Mouse (Mus musculus) brain, embryonic 14.5 days (tissue): Measurements from ENCODE around the gene Ndufs5. TPM values are rescaled to one million over a fixed set of nuclear protein-coding genes. Genes with fewer than 3 reads are reported as not detected.

Experiments
- DNase-seq: peaks from one replicate; pipeline ENCODE4 v3.0.0-alpha.2; 2011; ENCODE audit warnings: low read depth
- CTCF ChIP-seq: fragments of 200-500 bp; IDR thresholded peaks from 2 replicates; pipeline ENCODE4 v1.5.1; 2012; ENCODE audit warnings: inconsistent platforms, mild to moderate bottlenecking, moderate library complexity, borderline replicate concordance; ENCODE audit not compliant: insufficient read depth, insufficient read length; ENCODE audit errors: extremely low read depth
- POLR2A ChIP-seq: fragments of 200-500 bp; IDR thresholded peaks from 2 replicates; pipeline ENCODE4 v1.6.1; 2012; ENCODE audit warnings: mild to moderate bottlenecking, inconsistent platforms, borderline replicate concordance; ENCODE audit not compliant: poor library complexity, insufficient read depth, insufficient read length, severe bottlenecking; ENCODE audit errors: extremely low read depth
- polyA plus RNA-seq: library from polyadenylated mRNA; depleted of rRNA; stranded (reverse); fragments of >200 nt; gene quantifications from 2 replicates; pipeline ENCODE4 v1.2.3, GENCODE M21; 2012

Gene Ndufs5
- polyA plus RNA-seq, 1 experiment = 240 TPM

DNA sequence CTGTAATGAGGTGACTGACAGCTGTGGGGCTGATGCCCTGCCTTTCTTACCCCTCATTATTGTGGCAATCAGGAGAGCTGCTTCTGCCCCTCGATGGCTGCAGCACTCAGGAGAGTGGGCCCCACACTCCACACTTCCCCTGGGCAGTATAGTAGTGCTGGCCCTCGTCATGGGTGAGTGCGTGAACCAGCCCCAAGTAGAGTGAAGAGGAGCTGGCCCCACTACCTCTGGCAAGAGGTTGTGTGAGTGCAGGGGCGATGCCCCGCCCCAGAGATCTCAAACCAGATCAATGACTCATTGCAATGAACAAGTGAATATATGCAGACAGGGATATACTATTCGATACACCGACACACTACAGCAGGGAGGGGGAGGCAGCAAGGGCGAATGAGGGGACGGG lies 15.5 kb upstream of the Ndufs5 start:
- DNase-seq = no peak
- TF ChIP-seq POLR2A (no peak), CTCF (no peak)

DNA sequence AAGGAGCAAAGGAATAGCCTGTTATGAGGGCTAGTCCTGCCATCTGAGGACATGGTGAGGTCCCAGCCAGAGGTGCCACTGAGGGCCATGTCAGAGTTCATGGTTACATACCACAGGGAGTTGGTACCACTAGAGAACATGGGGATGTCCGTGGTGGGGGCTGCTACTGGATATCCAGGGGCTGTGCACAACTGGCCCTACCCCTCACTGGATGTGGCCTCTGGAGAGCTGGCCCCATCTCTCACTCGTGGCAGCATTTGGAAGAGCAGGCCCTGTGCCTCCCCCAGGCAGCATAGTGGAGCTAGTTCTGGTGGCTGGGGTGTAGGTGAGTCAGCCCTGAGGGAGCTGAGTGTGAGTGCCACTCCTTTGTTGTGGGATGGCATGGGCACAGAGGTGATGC lies 14.9 kb upstream of the Ndufs5 start:
- no peak for DNase-seq

DNA sequence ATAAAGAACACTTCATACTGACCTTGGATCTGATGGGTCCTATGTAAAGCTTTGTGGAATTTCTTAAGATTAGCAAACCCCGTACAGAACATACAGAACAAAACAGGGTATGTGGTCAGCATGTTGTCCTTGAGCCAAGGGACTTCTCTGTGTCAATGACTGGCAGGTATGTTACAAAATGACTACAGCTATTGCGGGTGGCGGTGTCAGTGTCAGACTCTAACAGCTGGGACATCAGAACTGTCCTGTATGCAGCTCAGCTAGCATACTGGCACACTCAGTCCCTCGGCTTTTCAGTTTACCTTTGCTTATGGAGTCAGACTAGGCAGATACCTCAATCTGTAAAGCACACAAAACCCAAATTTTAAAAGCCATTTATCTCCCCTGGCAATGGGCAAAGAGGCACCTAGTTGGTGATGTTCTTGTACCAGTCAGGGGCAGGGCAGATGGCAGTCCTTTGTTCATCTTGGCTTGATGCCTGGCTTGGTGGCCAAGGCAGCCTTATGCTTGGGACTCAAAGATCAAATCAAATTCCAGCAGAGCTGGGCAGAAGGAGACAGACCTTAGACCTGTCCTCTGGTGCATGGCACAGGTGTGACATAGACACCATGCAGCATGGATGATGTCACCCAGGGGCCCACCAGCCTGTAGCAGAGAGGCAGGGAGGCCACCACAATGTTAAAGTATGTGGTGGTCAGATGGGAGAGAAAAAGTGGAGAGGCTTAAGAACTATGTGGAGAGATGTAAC lies 14.3 kb upstream of the Ndufs5 start:
- DNase-seq = no peak
- TF ChIP-seq CTCF (no peak), POLR2A (no peak)

More for the DNA sequence above, 14.9 kb upstream of the Ndufs5 start:
- TF ChIP-seq CTCF (no peak), POLR2A (no peak)

DNA sequence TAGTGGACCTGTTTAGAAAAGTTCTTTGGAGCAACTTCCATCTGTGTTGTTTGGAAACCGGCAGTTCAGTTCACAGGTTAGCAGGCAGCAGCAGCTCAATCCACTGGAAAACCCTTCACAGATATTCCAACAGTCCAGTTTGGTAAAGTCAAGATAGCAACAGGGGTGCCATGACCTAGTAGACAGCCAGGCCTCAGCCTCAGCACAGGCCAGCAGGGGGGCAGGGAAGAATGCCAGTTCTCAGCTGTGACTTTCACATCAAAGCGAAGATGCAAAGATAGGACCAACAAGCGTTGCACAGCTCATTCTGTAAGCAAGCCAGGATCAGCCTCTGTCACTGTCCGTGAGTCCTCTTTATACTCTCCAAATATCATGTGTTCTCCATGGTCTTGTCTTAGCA lies 3.8 kb upstream of the Ndufs5 start:
- no peak for DNase-seq
- TF ChIP-seq CTCF (no peak), POLR2A (no peak)

DNA sequence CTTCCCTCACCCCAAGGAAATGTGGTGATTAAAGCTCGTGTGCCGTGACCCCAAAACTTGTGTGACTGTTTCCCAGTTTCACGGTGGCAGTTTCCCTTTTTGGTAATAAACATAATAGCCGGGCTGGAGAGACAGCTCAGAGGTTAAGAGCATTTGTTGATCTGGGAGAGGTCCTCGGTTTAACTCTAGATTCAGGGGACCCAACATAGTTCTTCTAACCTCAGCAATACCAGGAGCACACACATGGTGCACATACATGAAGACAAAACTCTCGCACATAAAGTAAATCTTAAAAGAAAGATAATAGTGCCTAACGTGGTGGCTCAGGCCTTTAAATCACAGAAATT lies 405 bp upstream of the Ndufs5 start:
- TF ChIP-seq CTCF = no peak
- no peak for TF ChIP-seq POLR2A
- no peak for DNase-seq

DNA sequence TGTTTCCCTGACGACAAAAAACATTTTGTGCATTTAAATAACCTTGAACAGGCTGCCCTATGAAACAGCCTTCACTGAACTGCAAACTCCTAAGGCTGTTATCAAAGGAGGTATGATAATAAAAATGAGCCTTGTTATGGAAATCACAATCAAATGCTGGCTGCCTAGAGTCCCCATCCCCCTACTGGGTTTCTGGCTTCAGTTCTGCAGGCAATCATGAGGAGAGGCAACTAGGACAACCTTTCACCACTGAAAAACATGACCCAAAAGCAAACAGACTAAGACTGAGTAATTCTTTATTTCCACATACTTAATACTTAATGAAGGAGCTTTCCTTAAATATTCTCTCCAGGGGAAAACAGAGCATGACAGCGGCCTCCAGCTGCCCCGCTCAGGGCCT lies 5.6 kb downstream of the Ndufs5 start:
- TF ChIP-seq POLR2A (no peak), CTCF (no peak)
- DNase-seq = no peak

DNA sequence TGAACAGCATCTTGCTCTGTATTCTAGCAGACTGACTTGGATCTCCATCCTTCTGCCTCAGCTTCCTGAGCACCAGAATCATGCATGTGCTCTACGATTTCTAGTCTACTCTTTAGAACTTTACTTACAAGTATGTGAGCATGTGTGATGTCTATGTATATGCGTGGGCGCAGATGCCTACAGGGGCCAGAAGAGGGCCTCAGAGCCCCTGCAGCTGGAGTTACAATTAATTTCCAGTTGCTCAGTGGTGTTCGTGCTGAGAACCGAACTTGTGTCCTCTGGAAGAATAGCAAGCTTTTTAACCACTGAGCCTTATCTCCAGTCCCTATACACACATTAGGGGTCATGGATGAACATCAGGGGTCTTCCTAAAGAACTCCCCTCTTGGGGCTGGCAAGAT lies 10.7 kb downstream of the Ndufs5 start:
- no peak for DNase-seq

DNA sequence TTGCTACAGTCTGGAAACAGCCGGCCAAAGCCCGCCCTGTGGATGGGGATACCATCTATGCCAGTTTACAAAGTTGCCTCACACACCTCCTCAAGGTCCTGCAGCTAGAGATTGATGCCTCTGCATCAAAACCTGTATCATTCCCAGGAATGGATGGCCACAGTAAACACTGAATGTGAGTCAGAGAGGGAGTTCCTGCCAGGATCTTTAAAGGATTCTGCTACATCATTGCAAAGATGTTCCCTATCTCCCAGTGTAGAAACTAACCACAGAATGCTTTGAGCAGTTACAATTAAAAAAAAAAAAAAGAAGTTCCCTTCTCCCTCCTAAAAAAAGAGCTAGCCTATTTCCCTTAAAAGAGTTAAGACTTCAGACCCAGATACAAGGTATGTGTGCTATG lies 12.7 kb downstream of the Ndufs5 start:
- DNase-seq = no peak
- TF ChIP-seq POLR2A (no peak), CTCF (no peak)

More for the DNA sequence above, 10.7 kb downstream of the Ndufs5 start:
- TF ChIP-seq POLR2A (no peak), CTCF (no peak)

DNA sequence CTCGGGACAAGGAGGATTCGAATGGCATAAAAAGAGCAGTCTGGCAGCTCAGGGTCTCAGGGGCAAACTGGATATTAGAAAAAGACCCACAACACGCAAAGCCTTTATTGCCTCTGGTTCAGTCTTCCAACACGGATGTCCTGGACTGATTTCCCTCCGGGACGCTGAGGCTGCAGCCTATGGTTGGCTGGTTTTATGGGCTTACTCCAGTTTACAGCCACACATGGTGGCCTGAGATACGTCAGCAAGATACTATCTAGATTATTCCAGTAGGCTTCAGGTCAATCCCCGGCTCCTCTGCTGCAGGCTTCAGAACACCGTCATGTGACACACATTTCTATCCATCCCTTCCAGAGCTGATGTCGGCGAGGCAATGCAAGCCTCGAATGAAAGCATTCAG lies 24.6 kb downstream of the Ndufs5 start:
- DNase-seq = no peak
- no peak for TF ChIP-seq CTCF

DNA sequence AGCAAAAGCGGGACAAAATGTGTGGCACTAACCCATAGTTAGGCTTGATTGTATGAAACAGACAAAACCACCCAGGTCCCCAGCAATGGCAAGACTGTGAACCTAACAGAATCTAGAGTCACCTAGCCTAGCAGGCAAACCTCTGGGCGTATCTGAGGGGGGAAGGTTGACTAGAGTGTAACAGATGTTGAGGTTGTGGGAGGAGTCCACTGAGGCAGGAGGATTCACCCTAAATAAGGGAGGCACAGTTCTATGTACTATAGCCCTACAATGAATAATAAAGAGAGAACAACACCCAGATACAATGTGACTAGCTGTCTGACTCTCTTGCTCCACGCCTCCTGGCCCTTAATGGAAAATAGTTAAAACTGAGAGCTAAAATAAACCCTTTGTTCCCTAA lies 25.9 kb downstream of the Ndufs5 start:
- TF ChIP-seq CTCF (no peak), POLR2A (no peak)
- no peak for DNase-seq

DNA sequence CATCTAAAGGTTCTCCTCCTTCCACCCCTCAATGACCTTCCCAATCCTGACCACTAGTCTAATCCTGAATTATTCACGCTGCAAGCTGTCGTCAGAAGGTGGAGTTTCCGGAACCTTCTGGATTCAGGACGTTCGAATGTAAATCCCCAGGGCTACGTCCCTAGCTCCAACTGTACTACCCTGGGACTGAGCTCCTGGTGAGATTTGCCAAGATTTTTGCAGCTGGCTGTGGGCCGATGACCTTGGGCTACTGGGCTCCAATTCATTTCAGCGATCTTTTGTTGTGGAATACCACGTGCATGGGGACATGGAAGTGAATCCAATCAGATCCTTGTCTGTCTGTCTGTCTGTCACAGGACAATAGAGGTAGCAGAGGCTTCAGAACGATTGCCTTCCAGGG lies 27.7 kb downstream of the Ndufs5 start:
- DNase-seq = no peak
- TF ChIP-seq POLR2A = no peak
- no peak for TF ChIP-seq CTCF

DNA sequence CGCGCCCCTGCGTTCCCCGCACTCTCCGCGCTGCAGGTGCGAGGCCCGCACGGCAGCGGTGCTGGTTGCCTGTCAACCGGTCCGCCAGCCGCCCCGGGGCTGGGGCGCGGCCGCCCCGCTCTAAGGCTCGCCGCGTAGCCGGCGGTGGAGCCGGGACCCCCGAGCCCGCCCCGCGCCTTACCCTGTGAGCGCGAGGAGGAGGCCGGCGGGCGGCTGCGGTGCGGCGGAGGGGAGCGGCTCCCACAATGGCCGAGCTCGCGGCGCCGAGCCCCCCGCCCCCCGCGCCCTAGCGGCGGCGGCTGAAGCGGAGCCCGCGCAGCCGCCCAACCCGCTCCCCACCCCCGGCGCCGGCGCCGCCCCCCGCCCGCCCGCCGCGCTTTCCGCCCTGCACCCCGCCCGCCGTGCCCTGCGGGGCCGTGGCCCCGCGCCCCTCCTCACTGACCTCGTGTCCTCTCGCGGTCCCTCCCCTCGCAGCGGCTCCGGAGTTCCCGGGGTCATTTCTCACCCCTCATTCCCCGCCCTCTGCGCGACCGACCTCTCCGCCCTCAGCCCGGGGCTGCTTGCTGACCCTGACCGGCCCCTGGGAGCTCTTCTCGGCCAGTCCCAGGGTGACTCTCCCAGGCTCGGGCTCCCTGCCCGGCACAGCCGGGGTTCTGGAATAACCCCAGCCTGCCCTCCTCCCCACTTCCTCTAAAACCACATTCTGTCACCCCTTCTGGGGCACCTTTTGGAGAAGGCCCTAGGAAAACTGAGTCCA lies 30.8 kb downstream of the Ndufs5 start:
- DNase-seq = peak; percentile 59
- peak; percentile 70 for TF ChIP-seq POLR2A
- TF ChIP-seq CTCF = no peak

DNA sequence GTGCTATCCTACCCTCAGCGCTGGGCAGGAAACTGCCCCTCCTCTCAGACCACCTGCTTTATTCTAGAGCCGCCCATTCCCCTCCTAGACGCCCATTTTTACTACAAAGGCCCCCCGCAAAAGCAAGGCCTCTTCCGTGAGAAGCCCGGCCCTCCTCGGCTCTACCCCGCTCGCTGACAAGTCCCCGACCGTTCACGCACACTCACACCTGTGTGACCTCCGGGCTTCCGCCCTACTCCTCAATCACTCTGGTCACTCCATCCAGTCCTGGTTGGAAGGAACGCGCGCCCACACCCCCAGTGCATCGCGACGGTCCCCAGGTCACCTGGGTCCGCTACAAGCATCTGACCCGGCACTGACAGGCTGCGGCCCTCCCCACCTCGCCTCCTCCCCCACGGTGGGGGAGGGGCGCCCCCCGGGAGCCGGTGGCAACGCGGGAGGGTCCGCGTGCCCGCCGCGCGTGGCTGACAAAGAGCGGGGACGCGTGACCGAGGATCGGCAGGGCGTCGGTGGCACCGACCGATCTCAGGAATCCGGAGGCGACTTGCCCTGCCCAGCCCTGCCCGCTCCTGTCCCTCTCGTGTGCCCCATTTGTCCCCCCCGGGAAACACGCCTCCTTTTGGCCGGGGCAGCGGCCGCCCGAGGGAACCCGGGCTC lies 31.5 kb downstream of the Ndufs5 start:
- TF ChIP-seq CTCF (no peak), POLR2A (0 out of 2 replicates have a peak, but pooled peaks have one; percentile 32)
- peak; percentile 61 for DNase-seq
